Mouse (Mus musculus) kidney, adult 11 months (tissue): ENCODE measurements around the gene Zic2.
"Not testable (repeated sequence)": the region's sequence is repeated elsewhere in the genome, so short reads cannot be mapped to it uniquely, and the experiment has no call there.

ENCODE experiments used
- DNase-seq: peaks from one replicate; pipeline ENCODE4 v3.0.0; 2022

Zic2 gene

GRCm38 (mm10) chr14:122462689-122463079, 12.6 kb upstream of the Zic2 start:
- no peak for DNase-seq

GRCm38 (mm10) chr14:122463080-122463691, 12.0 kb upstream of the Zic2 start:
- no peak for DNase-seq

- not testable (repeated sequence) for DNase-seq
Observed at GRCm38 (mm10) chr14:122463734-122464341, 11.4 kb upstream of the Zic2 start.

- no peak for DNase-seq
Observed at GRCm38 (mm10) chr14:122464351-122464762, 10.9 kb upstream of the Zic2 start.

GRCm38 (mm10) chr14:122464763-122465741, 10.2 kb upstream of the Zic2 start, which contains the start of gene Zic5:
TSS of gene Zic5 (minus strand) at chr14:122465677.
- no peak for DNase-seq

- no peak for DNase-seq
Observed at GRCm38 (mm10) chr14:122465931-122466490, 9.2 kb upstream of the Zic2 start.

GRCm38 (mm10) chr14:122466756-122467362, 8.4 kb upstream of the Zic2 start:
- DNase-seq: no peak

- no peak for DNase-seq
Observed at GRCm38 (mm10) chr14:122467926-122468841, 7.1 kb upstream of the Zic2 start.

- no peak for DNase-seq
Observed at GRCm38 (mm10) chr14:122468971-122469755, 6.1 kb upstream of the Zic2 start.

- no peak for DNase-seq
Observed at GRCm38 (mm10) chr14:122471449-122472085, 3.7 kb upstream of the Zic2 start.

- no peak for DNase-seq
Observed at GRCm38 (mm10) chr14:122472161-122472560, 3.1 kb upstream of the Zic2 start.

- DNase-seq: no peak
Observed at GRCm38 (mm10) chr14:122472647-122473046, 2.6 kb upstream of the Zic2 start.

- DNase-seq: no peak
Observed at GRCm38 (mm10) chr14:122473211-122473751, 2.0 kb upstream of the Zic2 start.

- DNase-seq: no peak
Observed at GRCm38 (mm10) chr14:122474041-122474890, 969 bp upstream of the Zic2 start.

GRCm38 (mm10) chr14:122475557-122476040, 364 bp downstream of the Zic2 start:
- no peak for DNase-seq

GRCm38 (mm10) chr14:122476041-122476821, 996 bp downstream of the Zic2 start:
- no peak for DNase-seq

GRCm38 (mm10) chr14:122476822-122477215, 1.6 kb downstream of the Zic2 start:
- no peak for DNase-seq

- no peak for DNase-seq
Observed at GRCm38 (mm10) chr14:122477261-122477671, 2.0 kb downstream of the Zic2 start.
